Mouse (Mus musculus): ENCODE results near the gene Pdap1. TPM values are rescaled to one million over a fixed set of nuclear protein-coding genes. Genes with fewer than 3 reads are reported as not detected.

Pdap1 gene
- polyA plus RNA-seq (2014; fragmentation: Illumina TruSeq; extraction: RNeasy Lipid Tissue Mini Kit (QIAGEN cat#74804); ENCODE audit: low read depth, low replicate concordance), result 22.0 TPM

GRCm38 (mm10) chr5:145139571-145140519 is at the start of gene Pdap1, which contains the start of gene Bud31:
Gene Pdap1 (minus strand): TSS chr5:145140238.
Gene Bud31 (plus strand): TSS chr5:145140362.

DNA sequence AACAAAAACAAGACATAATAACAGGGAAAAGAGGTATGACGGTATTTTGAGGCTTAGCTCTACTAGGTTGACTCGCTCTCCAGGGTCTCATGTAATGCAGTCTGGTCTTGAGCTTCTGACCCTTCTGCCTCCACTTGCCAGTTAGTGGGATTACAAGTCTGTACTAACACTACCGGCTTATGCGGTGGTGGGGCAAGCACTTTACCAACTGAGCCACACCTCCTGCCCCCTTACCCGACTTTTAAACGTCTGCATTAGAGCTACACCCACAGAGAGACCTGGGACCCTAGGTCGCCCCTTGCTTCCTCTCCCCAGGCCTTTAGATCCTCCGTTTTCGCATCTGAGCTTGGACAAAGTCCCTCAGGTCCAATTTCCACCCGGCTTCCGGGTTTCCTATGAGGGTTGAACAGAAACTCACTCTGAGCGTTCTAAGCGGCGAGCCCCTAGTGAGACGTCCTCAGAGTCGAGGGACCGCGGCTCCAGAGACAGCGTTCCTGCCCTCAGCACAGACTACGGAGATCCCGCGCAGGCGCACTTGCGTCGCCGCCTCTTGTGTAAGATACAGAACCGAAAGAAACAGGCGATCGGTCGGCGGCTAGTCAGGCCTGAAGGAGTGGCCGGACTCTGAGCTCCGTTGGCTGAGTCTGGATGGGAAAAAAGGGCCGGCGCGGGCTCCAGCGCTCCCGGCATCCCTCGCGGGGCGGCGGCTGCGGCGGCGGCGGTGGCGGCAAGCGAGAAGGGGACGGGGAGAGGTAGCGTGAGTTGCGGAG is 26.7 kb upstream of the Pdap1 start, which contains the start of the genes Ptcd1 and Cpsf4:
Gene Ptcd1 (minus strand): TSS at position 573 of the 770 bp plus-strand sequence.
Gene Cpsf4 (plus strand): TSS at position 678 of the 770 bp plus-strand sequence.

GRCm38 (mm10) chr5:145114071-145114605 is 25.9 kb downstream of the Pdap1 start, which contains the start of gene Arpc1b:
Gene Arpc1b (plus strand): TSS chr5:145114215.

DNA sequence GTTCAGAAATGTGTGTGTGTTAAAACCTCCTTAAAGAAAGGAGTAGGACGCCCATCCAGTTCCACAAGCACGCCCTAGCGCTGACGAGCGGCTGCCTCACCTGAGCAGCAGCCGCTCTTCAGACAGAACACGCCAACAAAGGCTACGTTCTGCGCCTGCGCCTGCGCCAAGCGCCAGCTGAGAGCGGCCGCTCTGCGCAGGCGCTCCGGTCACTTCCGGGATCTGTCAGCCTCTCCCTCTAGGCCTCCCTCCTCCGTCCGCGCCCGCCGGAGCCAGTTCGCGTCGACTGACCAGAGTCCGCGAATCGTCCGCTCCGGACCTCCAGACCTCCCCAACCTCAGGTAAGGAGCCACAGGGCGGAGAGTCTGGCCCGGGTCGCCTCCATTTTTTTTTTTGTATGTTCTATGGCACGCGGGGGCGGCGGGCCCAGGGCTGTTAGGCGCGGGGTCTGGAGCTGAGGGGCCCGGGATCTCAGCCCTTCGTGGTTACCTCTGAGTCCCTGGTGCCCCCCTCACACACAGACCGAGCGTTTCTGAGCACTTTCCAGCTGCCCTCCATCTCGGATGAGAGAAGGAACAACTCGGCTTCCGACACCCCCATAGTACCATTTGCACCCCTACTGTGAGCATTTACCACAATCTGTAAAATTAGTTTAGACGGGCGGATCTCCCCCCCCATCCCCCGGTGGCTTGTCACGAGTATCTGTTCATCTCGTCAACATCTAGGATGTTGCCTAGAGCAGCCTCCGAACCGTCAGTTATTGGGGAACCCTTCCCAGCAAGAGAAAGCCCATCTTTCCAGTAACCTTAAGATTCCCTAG is 56.2 kb downstream of the Pdap1 start, which contains the start of the genes Arpc1a and Kpna7:
Gene Arpc1a (plus strand): TSS at position 199 of the 820 bp plus-strand sequence.
Gene Kpna7 (minus strand): TSS at position 399 of the 820 bp plus-strand sequence.

Other genes starting within 250 kb of the Pdap1 start
- gene Smurf1, start 174.4 kb downstream of the Pdap1 start, polyA plus RNA-seq (2014; fragmentation: Illumina TruSeq; extraction: RNeasy Lipid Tissue Mini Kit (QIAGEN cat#74804); ENCODE audit: low read depth, low replicate concordance), result 4.1 TPM
- not detected for gene Gm4871, start 107.5 kb downstream of the Pdap1 start, polyA plus RNA-seq (2014; fragmentation: Illumina TruSeq; extraction: RNeasy Lipid Tissue Mini Kit (QIAGEN cat#74804); ENCODE audit: low read depth, low replicate concordance)
- gene 1700018F24Rik, start 97.2 kb downstream of the Pdap1 start, polyA plus RNA-seq (2014; fragmentation: Illumina TruSeq; extraction: RNeasy Lipid Tissue Mini Kit (QIAGEN cat#74804); ENCODE audit: low read depth, low replicate concordance), result not detected
- gene Arpc1a, start 56.4 kb downstream of the Pdap1 start, polyA plus RNA-seq (2014; fragmentation: Illumina TruSeq; extraction: RNeasy Lipid Tissue Mini Kit (QIAGEN cat#74804); ENCODE audit: low read depth, low replicate concordance), result 14.7 TPM
- gene Kpna7, start 56.2 kb downstream of the Pdap1 start, polyA plus RNA-seq (2014; fragmentation: Illumina TruSeq; extraction: RNeasy Lipid Tissue Mini Kit (QIAGEN cat#74804); ENCODE audit: low read depth, low replicate concordance), result not detected
- gene Arpc1b, start 26.0 kb downstream of the Pdap1 start, polyA plus RNA-seq (2014; fragmentation: Illumina TruSeq; extraction: RNeasy Lipid Tissue Mini Kit (QIAGEN cat#74804); ENCODE audit: low read depth, low replicate concordance), result 7.8 TPM
- 146 TPM for gene Bud31, start 124 bp upstream of the Pdap1 start, polyA plus RNA-seq (2014; fragmentation: Illumina TruSeq; extraction: RNeasy Lipid Tissue Mini Kit (QIAGEN cat#74804); ENCODE audit: low read depth, low replicate concordance)
- gene Ptcd1, start 26.9 kb upstream of the Pdap1 start, polyA plus RNA-seq (2014; fragmentation: Illumina TruSeq; extraction: RNeasy Lipid Tissue Mini Kit (QIAGEN cat#74804); ENCODE audit: low read depth, low replicate concordance), result 1.1 TPM
- 3.5 TPM for gene Cpsf4, start 27.0 kb upstream of the Pdap1 start, polyA plus RNA-seq (2014; fragmentation: Illumina TruSeq; extraction: RNeasy Lipid Tissue Mini Kit (QIAGEN cat#74804); ENCODE audit: low read depth, low replicate concordance)
- gene Atp5j2, start 51.8 kb upstream of the Pdap1 start, polyA plus RNA-seq (2014; fragmentation: Illumina TruSeq; extraction: RNeasy Lipid Tissue Mini Kit (QIAGEN cat#74804); ENCODE audit: low read depth, low replicate concordance), result 48.6 TPM
- gene Zkscan14, start 61.6 kb upstream of the Pdap1 start, polyA plus RNA-seq (2014; fragmentation: Illumina TruSeq; extraction: RNeasy Lipid Tissue Mini Kit (QIAGEN cat#74804); ENCODE audit: low read depth, low replicate concordance), result 1.2 TPM
- 4.2 TPM for gene Zkscan5, start 64.3 kb upstream of the Pdap1 start, polyA plus RNA-seq (2014; fragmentation: Illumina TruSeq; extraction: RNeasy Lipid Tissue Mini Kit (QIAGEN cat#74804); ENCODE audit: low read depth, low replicate concordance)
- gene Zfp655, start 91.5 kb upstream of the Pdap1 start, polyA plus RNA-seq (2014; fragmentation: Illumina TruSeq; extraction: RNeasy Lipid Tissue Mini Kit (QIAGEN cat#74804); ENCODE audit: low read depth, low replicate concordance), result 48.2 TPM
- 0.29 TPM for gene Zscan25, start 140.3 kb upstream of the Pdap1 start, polyA plus RNA-seq (2014; fragmentation: Illumina TruSeq; extraction: RNeasy Lipid Tissue Mini Kit (QIAGEN cat#74804); ENCODE audit: low read depth, low replicate concordance)
- gene Cyp3a57, start 205.0 kb upstream of the Pdap1 start, polyA plus RNA-seq (2014; fragmentation: Illumina TruSeq; extraction: RNeasy Lipid Tissue Mini Kit (QIAGEN cat#74804); ENCODE audit: low read depth, low replicate concordance), result 0.45 TPM